ENCODE assay signal across 24 mouse cellular contexts in genomic region chr10:44039185-44039584, GRCm38 (mm10).
DNase-seq lines count a peak whose midpoint lies in the region; ATAC-seq lines count a peak whose summit lies in the region.
"Had no signal": no experiment of that assay in that cellular context is flagged by ENCODE, and none has a peak within 500 bp of the region (broad histone marks: within the 10 kb centered on the region; RNA-seq: fewer than 3 reads in every experiment).

No protein-coding gene starts in this region.

- no peak overlapping the region for H3K9ac ChIP-seq in forebrain, embryonic 14.5 days (ENCODE audit: low read length)
- H3K9ac ChIP-seq: embryonic facial prominence, embryonic 12.5 days; embryonic facial prominence, embryonic 15.5 days; forebrain, embryonic 13.5 days; forebrain, postnatal 0 days; hindbrain, embryonic 13.5 days; intestine, embryonic 15.5 days had no signal

- no peak overlapping the region for H3K4me3 ChIP-seq in forebrain, embryonic 14.5 days (ENCODE audit: low read depth, low read length)
- H3K4me3 ChIP-seq: embryonic facial prominence, embryonic 12.5 days; embryonic facial prominence, embryonic 15.5 days; forebrain, embryonic 10.5 days; forebrain, embryonic 13.5 days; hindbrain, embryonic 10.5 days; hindbrain, embryonic 13.5 days; intestine, embryonic 15.5 days had no signal

- no peaks in the 10 kb centered on the region for H3K27me3 ChIP-seq in forebrain, embryonic 14.5 days (replicated peaks; ENCODE audit: control insufficient read depth, insufficient read depth, low read length)
- H3K27me3 ChIP-seq: embryonic facial prominence, embryonic 12.5 days; embryonic facial prominence, embryonic 15.5 days; forebrain, embryonic 13.5 days; hindbrain, embryonic 13.5 days; intestine, embryonic 15.5 days had no signal

- H3K4me2 ChIP-seq in forebrain, embryonic 14.5 days (ENCODE audit: low read length), result no peak overlapping the region
- H3K4me2 ChIP-seq: embryonic facial prominence, embryonic 12.5 days; forebrain, embryonic 13.5 days; heart, embryonic 11.5 days; hindbrain, embryonic 13.5 days had no signal

- no peaks in the 10 kb centered on the region for H3K9me3 ChIP-seq in forebrain, embryonic 14.5 days (replicated peaks; ENCODE audit: control insufficient read depth, low read length)
- H3K9me3 ChIP-seq: embryonic facial prominence, embryonic 12.5 days; embryonic facial prominence, embryonic 15.5 days; forebrain, embryonic 10.5 days; forebrain, embryonic 13.5 days; hindbrain, embryonic 10.5 days; hindbrain, embryonic 13.5 days; intestine, embryonic 15.5 days had no signal

- WGBS in forebrain, embryonic 14.5 days, result 85% methylated on average over 2 of the region's 2 CpGs

- no peaks in the 10 kb centered on the region for H3K36me3 ChIP-seq in forebrain, embryonic 14.5 days (ENCODE audit: control insufficient read depth, insufficient read depth, low read length)
- H3K36me3 ChIP-seq: embryonic facial prominence, embryonic 12.5 days; embryonic facial prominence, embryonic 15.5 days; forebrain, embryonic 10.5 days; hindbrain, embryonic 10.5 days; hindbrain, embryonic 13.5 days; intestine, embryonic 15.5 days had no signal

- no peaks in the 10 kb centered on the region for H3K4me1 ChIP-seq in forebrain, embryonic 14.5 days (ENCODE audit: control insufficient read depth, insufficient read depth, low read length)
- H3K4me1 ChIP-seq: embryonic facial prominence, embryonic 12.5 days; forebrain, embryonic 10.5 days; forebrain, embryonic 13.5 days; hindbrain, embryonic 10.5 days; hindbrain, embryonic 13.5 days had no signal

- ATAC-seq in forebrain, embryonic 14.5 days, result no peak
- ATAC-seq: forebrain, embryonic 13.5 days; forebrain, postnatal 0 days; hindbrain, embryonic 16.5 days; intestine, embryonic 15.5 days had no signal

- DNase-seq in adrenal gland, postnatal 14 days, result peak; percentile 20
- no peak for DNase-seq in adrenal gland, postnatal 25 days
- DNase-seq in NIH3T3 (ENCODE audit: low read depth), result peak; percentile 97
- peak; percentile 66 for DNase-seq in fibroblast of lung, adult 2 months (ENCODE audit: low read depth)
- DNase-seq in ovary, postnatal 14 days (ENCODE audit: low spot score), result no peak
- DNase-seq in layer of hippocampus, postnatal 14 days (ENCODE audit: low spot score in 2 of 2), result no peak
- no peak for DNase-seq in forebrain, embryonic 14.5 days (ENCODE audit: low spot score)
- DNase-seq: adrenal gland, postnatal 10 days; cerebellum, adult 11-12 months; cerebellum, adult 9-10 months; cerebellum, postnatal 25 days; forebrain, postnatal 0 days; gastrocnemius, postnatal 25 days; heart, postnatal 36 days; kidney, adult 11 months had no signal

- no peak overlapping the region for H3K27ac ChIP-seq in forebrain, embryonic 14.5 days (ENCODE audit: low read depth, low read length)
- H3K27ac ChIP-seq: embryonic facial prominence, embryonic 12.5 days; embryonic facial prominence, embryonic 15.5 days; forebrain, embryonic 10.5 days; forebrain, embryonic 13.5 days; hindbrain, embryonic 10.5 days; hindbrain, embryonic 13.5 days; intestine, embryonic 15.5 days had no signal

Comparison
In these comparisons a context has a peak if more than half of its experiments do, and no peak if none do; other contexts are left out.
1. DNase-seq: peak in adrenal gland, postnatal 14 days (single experiment), NIH3T3 (single experiment) and fibroblast of lung, adult 2 months (single experiment); none in adrenal gland, postnatal 25 days (single experiment), ovary, postnatal 14 days (single experiment), layer of hippocampus, postnatal 14 days (0 of 2) and forebrain, embryonic 14.5 days (single experiment).